Mouse (Mus musculus) forebrain, postnatal 0 days (tissue): ENCODE results near the gene Rdh9. TPM values are rescaled to one million over a fixed set of nuclear protein-coding genes. Genes with fewer than 3 reads are reported as not detected.

ENCODE experiments used
- ATAC-seq: fragments of 200-750 bp; cut with Nextera tagmentation; 2 replicates; pipeline ENCODE4 v1.8.0; 2017; ENCODE audit warnings: mild to moderate bottlenecking, moderate library complexity
- DNase-seq: peaks from one replicate; pipeline ENCODE4 v3.0.0-alpha.2; 2015
- H3K27ac ChIP-seq: fragments of 300-500 bp; sonication (generic); 2 replicates; pipeline ENCODE4 v1.5.1; 2014; ENCODE audit warnings: low read depth, mild to moderate bottlenecking, antibody characterized with exemption, low read length, moderate library complexity, mixed read lengths
- H3K27me3 ChIP-seq: fragments of 300-500 bp; sonication (generic); 2 replicates; pipeline ENCODE4 v1.6.1; 2014; ENCODE audit warnings: mild to moderate bottlenecking, low read length, mixed read lengths; ENCODE audit not compliant: insufficient read depth
- H3K36me3 ChIP-seq: fragments of 300-500 bp; sonication (generic); 2 replicates; pipeline ENCODE4 v1.6.1; 2014; ENCODE audit warnings: mild to moderate bottlenecking, moderate library complexity; ENCODE audit not compliant: insufficient read depth
- H3K4me1 ChIP-seq: fragments of 300-500 bp; sonication (generic); 2 replicates; pipeline ENCODE4 v1.6.1; 2014; ENCODE audit warnings: antibody characterized with exemption; ENCODE audit not compliant: insufficient read depth
- H3K4me2 ChIP-seq: fragments of 300-500 bp; sonication (generic); 2 replicates; pipeline ENCODE4 v1.6.1; 2014; ENCODE audit warnings: low read depth, mild to moderate bottlenecking, moderate library complexity
- H3K4me3 ChIP-seq: fragments of 300-500 bp; sonication (generic); 2 replicates; pipeline ENCODE4 v1.5.1; 2014; ENCODE audit warnings: low read depth, low read length, mixed read lengths
- H3K9ac ChIP-seq: fragments of 300-500 bp; sonication (generic); 2 replicates; pipeline ENCODE4 v1.6.1; 2014; ENCODE audit warnings: mild to moderate bottlenecking
- H3K9me3 ChIP-seq: fragments of 300-500 bp; sonication (generic); 2 replicates; pipeline ENCODE4 v1.6.1; 2016; ENCODE audit warnings: low read length
- CTCF ChIP-seq: sonication (generic); IDR thresholded peaks from 2 replicates; pipeline ENCODE4 v1.5.1; 2016; ENCODE audit warnings: antibody characterized with exemption, control low read depth, low read depth
- WGBS: fragments of 180-500 bp; shearing (Covaris S2); extraction: QIAGEN DNeasy Blood & Tissue Kit; methylation state at CpG from one replicate; pipeline ENCODE4 v1.1.7; 2014; 5-methylcytosine and 5-hydroxymethylcytosine counted together
- polyA plus RNA-seq: library from polyadenylated mRNA; unstranded; fragments of >200 nt; fragmentation: Nextera tagmentation; extraction: Ambion mirVana; gene quantifications from 2 replicates; pipeline ENCODE4 v1.2.1, GENCODE M21; 2015
- total RNA-seq: library from RNA; depleted of rRNA; stranded (reverse); fragments of >200 nt; gene quantifications from 2 replicates; pipeline ENCODE4 v1.2.3, GENCODE M21; 2014; rRNA removed

Gene Rdh9
- total RNA-seq (0.57 and 0.69 TPM in 2 replicates), polyA plus RNA-seq (0.62 and 0.68 TPM in 2 replicates)

- H3K4me3 ChIP-seq, result no peak within 1 kb of the TSS
- 88% methylated on average over 2 of the region's 2 CpGs for whole genome bisulfite sequencing
- DNase-seq, result no peak
- no peak within 1 kb of the TSS for H3K4me2 ChIP-seq
- no peaks in the 10 kb centered on the region for H3K4me1 ChIP-seq
- ATAC-seq, result no peak
- TF ChIP-seq CTCF, result no peak
- no peaks in the 10 kb centered on the region for H3K27me3 ChIP-seq
- H3K9ac ChIP-seq, result no peak within 1 kb of the TSS
- no peak within 1 kb of the TSS for H3K27ac ChIP-seq
- no peaks in the 10 kb centered on the region for H3K36me3 ChIP-seq
- no peaks in the 10 kb centered on the region for H3K9me3 ChIP-seq
These were observed at the start of gene Rdh9 for GRCm38 (mm10) chr10:127776011-127776410. TSS of gene Rdh9 (plus strand) at chr10:127776386.

GRCm38 (mm10) chr10:127728437-127728836, 47.7 kb upstream of the Rdh9 start:
- no peaks in the 10 kb centered on the region for H3K4me1 ChIP-seq
- DNase-seq, result peak; percentile 39
- H3K4me2 ChIP-seq, result no peak overlapping the region
- no peak overlapping the region for H3K4me3 ChIP-seq
- ATAC-seq, result peak; percentile 10; the same call in 1 of the 2 replicates
- no peaks in the 10 kb centered on the region for H3K36me3 ChIP-seq
- 59% methylated on average over 8 of the region's 8 CpGs for WGBS
- TF ChIP-seq CTCF, result no peak
- H3K27me3 ChIP-seq, result 0 out of 2 replicates have a peak, but pooled peaks cover 5% of the 10 kb centered on the region
- H3K27ac ChIP-seq, result no peak overlapping the region
- H3K9ac ChIP-seq, result no peak overlapping the region
- H3K9me3 ChIP-seq, result no peaks in the 10 kb centered on the region

- Histone ChIP-seq H3K27me3 (0 out of 2 replicates have a peak, but pooled peaks cover 5% of the 10 kb centered on the region), H3K36me3 (no peaks in the 10 kb centered on the region), H3K4me3 (no peak overlapping the region), H3K9me3 (no peaks in the 10 kb centered on the region), H3K9ac (no peak overlapping the region), H3K4me2 (no peak overlapping the region), H3K27ac (no peak overlapping the region), H3K4me1 (no peaks in the 10 kb centered on the region)
- WGBS, result 45% methylated on average over 11 of the region's 11 CpGs
- DNase-seq, result no peak
- ATAC-seq, result no peak; the same call in 1 of the 2 replicates
- TF ChIP-seq CTCF, result no peak
These were observed 45.8 kb upstream of the Rdh9 start for GRCm38 (mm10) chr10:127730285-127730932.

DNA sequence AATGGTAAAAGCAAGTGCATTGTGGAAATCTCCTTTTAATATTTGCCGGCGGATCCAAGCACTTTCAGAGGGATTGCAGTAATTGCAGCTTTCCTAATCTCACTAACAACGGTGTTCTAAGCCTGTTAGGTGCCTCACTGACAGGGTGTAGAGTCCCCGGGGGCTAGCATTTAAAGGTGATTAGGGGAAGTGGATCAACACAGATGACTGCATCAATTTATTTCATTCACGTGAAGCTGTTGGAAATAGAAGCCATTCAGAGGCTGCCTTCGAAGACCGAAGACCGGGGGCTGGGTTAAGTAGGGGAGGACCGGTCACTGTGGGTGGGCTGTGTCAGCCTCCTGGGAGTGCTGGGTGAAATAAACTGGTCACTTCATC, 45.3 kb upstream of the Rdh9 start:
- TF ChIP-seq CTCF, result no peak
- DNase-seq (no peak), ATAC-seq (no peak; the same call in 1 of the 2 replicates)
- no peak overlapping the region for H3K27ac ChIP-seq
- H3K4me3 ChIP-seq, result no peak overlapping the region
- H3K27me3 ChIP-seq, result 0 out of 2 replicates have a peak, but pooled peaks cover 5% of the 10 kb centered on the region
- no peak overlapping the region for H3K4me2 ChIP-seq
- no peak overlapping the region for H3K9ac ChIP-seq
- H3K4me1 ChIP-seq, result no peaks in the 10 kb centered on the region
- H3K36me3 ChIP-seq, result no peaks in the 10 kb centered on the region
- H3K9me3 ChIP-seq, result no peaks in the 10 kb centered on the region
- 6% methylated on average over 9 of the region's 9 CpGs for WGBS

- H3K36me3 ChIP-seq, result no peaks in the 10 kb centered on the region
- no peaks in the 10 kb centered on the region for H3K4me1 ChIP-seq
- H3K27ac ChIP-seq, result no peak overlapping the region
- H3K4me3 ChIP-seq, result no peak overlapping the region
- no peaks in the 10 kb centered on the region for H3K9me3 ChIP-seq
- ATAC-seq (no peak), DNase-seq (no peak)
- no peak overlapping the region for H3K9ac ChIP-seq
- no peak overlapping the region for H3K4me2 ChIP-seq
- 0 out of 2 replicates have a peak, but pooled peaks cover 5% of the 10 kb centered on the region for H3K27me3 ChIP-seq
- 27% methylated on average over 5 of the region's 5 CpGs for WGBS
- no peak for TF ChIP-seq CTCF
These were observed 44.8 kb upstream of the Rdh9 start for GRCm38 (mm10) chr10:127731397-127731796.

DNA sequence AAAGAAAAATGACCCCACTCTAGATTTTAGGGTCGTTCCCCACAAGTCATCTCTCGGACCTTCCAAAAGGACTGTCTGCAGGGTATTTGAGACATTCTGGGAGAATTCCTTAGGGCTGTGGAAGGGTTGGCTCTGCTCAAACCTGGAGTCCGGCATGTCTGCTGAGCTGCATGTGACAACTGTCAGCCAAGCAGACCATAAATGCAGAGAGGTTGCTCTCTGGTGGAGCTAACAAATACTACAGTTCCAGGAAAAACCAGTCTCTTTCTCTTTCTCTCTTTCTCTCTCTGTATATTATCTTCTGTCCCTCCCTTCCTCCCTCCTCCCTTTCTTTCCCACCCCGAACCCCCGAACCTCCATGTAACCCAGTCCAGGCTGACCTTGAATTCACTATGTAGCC, 41.8 kb upstream of the Rdh9 start:
- Histone ChIP-seq H3K4me2 (no peak overlapping the region), H3K36me3 (no peaks in the 10 kb centered on the region), H3K9me3 (no peaks in the 10 kb centered on the region), H3K4me1 (no peaks in the 10 kb centered on the region), H3K27ac (no peak overlapping the region), H3K4me3 (no peak overlapping the region), H3K27me3 (0 out of 2 replicates have a peak, but pooled peaks cover 5% of the 10 kb centered on the region), H3K9ac (no peak overlapping the region)
- peak; percentile 32; the same call in 1 of the 2 replicates for ATAC-seq
- peak; percentile 78 for TF ChIP-seq CTCF
- peak; percentile 56 for DNase-seq
- WGBS, result 58% methylated on average over 5 of the region's 5 CpGs

DNA sequence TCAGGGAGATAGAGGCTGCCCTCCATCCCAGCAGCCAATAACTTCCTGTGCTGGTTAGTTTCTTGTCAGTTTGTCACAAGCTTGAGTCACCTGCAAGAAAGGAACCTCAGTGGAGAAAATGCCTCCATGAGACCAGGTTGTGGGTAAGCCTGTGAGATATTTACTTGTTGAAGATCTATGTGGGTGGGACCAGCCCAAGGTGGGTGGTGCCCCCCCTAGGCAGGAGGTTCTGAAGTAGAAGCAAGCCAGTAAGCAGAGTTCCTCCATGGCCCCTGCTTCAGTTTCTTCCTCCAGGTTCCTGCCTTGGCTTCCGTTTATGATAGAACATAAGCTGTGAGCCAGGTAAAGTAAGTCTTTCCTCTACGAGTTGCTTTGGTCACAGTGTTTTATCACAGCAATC, 39.9 kb upstream of the Rdh9 start:
- 90% methylated on average over 2 of the region's 2 CpGs for WGBS
- TF ChIP-seq CTCF, result no peak
- no peaks in the 10 kb centered on the region for H3K9me3 ChIP-seq
- H3K27ac ChIP-seq, result no peak overlapping the region
- H3K27me3 ChIP-seq, result no peaks in the 10 kb centered on the region
- no peak overlapping the region for H3K9ac ChIP-seq
- no peak overlapping the region for H3K4me2 ChIP-seq
- H3K4me3 ChIP-seq, result no peak overlapping the region
- ATAC-seq (no peak), DNase-seq (no peak)
- H3K36me3 ChIP-seq, result no peaks in the 10 kb centered on the region
- H3K4me1 ChIP-seq, result no peaks in the 10 kb centered on the region; the same call in 1 of the 2 replicates
